Mouse (Mus musculus): ENCODE measurements around the gene Gorasp1.

- TF ChIP-seq TCF12 (IDR thresholded peaks at IDR 0.05; ENCODE audit: insufficient read depth, poor library complexity, severe bottlenecking) (no peak), POLR2A (IDR thresholded peaks at IDR 0.05; ENCODE audit: insufficient read length, low read depth) (no peak), TCF3 (IDR thresholded peaks at IDR 0.05; ENCODE audit: insufficient read length, low read depth) (no peak), E2F4 (IDR thresholded peaks at IDR 0.05; ENCODE audit: insufficient read depth) (no peak), POLR2AphosphoS2 (IDR thresholded peaks at IDR 0.05; ENCODE audit: insufficient read length, low read depth) (no peak)
These were observed 35.9 kb upstream of the Gorasp1 start for GRCm38 (mm10) chr9:119973281-119973680.
